Mouse (Mus musculus) spleen, postnatal 14 days (tissue): ENCODE data around the gene Vmn1r1.
"Not testable (repeated sequence)": the region's sequence is repeated elsewhere in the genome, so short reads cannot be mapped to it uniquely, and the experiment has no call there.

Source experiments
- DNase-seq, 2 experiments: peaks; one replicate each; pipeline ENCODE4 v3.0.0; 2021 to 2022; ENCODE audit warnings: low spot score in 2 of 2

Vmn1r1 gene

DNA sequence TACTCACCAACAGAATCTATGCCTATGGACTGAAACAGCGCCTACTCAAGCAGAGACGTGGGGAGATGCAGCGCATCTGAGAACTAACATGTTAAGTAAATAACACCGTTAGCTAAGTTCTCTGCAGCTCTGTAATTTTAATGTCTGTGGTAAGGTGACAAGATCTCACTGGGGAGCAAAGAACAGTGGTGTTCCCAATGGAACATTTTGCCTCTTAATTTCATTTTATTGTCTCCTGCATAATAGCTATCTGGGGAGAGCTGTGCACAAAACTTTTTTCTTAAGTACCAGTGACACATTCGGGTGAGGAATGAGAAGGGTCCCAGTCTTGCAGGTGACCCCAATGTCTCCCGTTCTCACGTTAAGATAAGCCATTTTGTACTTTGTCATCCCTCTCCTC, at the start of gene Vmn1r1:
TSS of gene Vmn1r1 (minus strand) at position 101 of the 400 bp plus-strand sequence.
- no peak for DNase-seq

DNA sequence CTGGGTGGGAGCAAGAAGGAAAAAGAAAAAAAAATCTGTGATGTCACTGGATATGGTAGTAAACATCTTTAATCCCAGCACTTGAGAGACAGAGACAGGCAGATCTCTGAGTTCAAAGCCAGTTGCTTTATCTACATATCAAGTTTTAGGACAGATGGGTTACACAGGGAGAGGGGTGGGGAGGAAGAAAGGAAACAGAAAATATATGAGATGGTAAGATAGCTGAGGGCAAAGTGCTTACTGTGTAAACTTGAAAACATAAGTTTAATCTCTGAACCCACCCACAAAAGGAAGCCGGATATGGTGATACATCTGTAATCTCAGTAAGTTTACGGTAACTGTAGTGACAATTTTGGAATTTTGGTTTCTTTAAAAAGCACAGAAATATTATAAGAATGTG, 46.0 kb upstream of the Vmn1r1 start:
- no peak for DNase-seq

- no peak for DNase-seq
These were observed 28.3 kb upstream of the Vmn1r1 start for GRCm38 (mm10) chr1:182192581-182192980.

GRCm38 (mm10) chr1:182191816-182192545, 27.7 kb upstream of the Vmn1r1 start:
- DNase-seq = no peak

GRCm38 (mm10) chr1:182191181-182191580, 26.9 kb upstream of the Vmn1r1 start:
- no peak for DNase-seq

GRCm38 (mm10) chr1:182189669-182190440, 25.6 kb upstream of the Vmn1r1 start:
- no peak for DNase-seq

DNA sequence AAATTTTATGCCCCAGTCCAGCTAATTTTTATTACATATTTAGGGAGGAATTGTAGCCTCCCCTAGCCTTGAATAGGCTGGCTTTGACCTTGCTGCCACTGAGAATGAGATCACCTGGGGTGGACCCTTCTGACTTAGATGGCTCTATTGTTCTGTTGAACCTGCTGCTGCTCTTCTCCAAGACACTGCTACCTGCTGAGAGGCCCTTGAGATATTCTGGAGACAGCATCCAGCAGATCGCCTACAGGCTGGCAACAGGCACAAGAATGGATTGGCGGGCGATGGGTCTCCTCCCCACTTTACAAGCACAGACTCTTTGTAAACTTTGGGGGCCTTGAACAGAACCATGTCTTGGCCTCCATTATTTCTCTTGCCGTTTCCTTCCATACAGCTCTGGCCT, 18.2 kb upstream of the Vmn1r1 start:
- DNase-seq = not testable (repeated sequence)

DNA sequence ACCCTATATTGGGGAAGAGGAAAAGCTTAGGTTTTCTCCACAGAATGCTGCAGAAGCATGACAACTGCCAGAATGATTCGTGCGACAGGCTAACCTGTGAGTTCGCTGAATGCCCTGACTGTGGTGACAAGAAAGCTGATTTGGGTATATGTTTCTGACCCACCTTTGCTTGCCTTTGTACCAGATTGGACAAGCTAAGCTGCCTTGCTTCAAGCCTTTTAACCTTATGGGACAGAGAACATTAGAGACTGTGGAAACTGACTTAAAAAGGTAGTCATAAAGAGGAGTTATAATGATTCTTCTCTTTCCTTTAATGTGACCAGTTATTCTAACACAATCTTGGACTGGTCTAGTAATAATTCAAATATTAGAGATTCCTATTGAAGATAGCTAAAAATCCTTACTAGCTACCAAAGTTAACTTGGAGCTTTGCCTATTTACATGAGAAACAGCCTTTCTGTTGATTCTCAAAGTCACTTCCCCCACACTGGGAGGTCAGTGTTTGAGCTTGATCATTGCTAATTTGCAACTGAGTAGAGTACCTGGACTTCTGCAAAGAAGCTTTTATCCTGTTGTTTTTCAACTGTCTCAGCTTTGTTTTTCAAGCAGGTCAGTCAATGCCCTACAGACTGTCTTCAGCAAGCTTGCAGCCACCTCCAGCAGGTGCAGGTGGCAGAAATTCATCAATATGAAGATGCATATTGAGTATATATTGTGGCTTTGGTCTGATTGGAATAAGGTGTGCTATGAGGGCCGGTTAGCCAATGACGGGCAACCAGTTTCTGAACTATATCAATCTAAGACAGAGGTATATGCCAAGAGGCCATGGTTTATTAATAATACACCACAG, 17.4 kb upstream of the Vmn1r1 start:
- DNase-seq = no peak

DNA sequence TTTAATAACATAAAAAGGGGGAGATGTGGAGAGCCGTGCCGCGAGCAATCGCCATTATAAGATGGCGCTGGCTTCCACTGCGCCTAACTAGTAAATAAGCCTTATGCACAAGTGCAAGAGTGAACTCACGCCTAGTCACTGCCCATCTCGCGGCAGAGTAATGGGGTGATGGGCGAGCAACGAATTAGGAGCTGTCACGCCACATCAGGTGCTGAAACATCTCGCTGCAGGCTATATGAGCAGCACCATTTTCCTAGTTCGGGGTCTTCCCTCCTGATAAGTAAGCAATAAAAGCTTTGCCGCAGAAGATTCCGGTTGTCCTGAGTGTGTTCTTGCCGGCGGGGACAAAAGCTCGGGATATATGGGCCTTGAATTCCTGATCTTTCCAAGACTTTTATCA, 12.7 kb upstream of the Vmn1r1 start:
- DNase-seq = not testable (repeated sequence)

GRCm38 (mm10) chr1:182170206-182170605, 5.9 kb upstream of the Vmn1r1 start:
- DNase-seq = not testable (repeated sequence)

DNA sequence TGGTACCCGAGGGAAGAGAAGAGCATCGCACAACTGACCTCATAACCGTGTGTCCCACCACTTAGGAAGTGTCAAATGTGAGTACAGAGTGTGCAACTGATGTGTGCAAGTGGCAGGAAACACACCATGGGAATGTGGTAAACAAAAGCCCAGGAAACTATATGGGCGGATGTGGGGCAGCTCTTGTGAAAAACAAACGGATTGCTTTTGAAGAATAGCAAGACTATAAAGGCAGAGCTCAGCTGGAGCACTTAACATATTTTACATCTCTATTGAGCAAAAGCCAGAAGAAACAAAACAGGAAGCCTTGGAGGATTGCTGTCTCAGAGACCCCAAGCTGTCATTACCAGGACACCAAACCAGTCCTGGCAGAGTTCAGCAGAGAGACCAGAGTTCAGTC, 1.3 kb downstream of the Vmn1r1 start:
- no peak for DNase-seq

DNA sequence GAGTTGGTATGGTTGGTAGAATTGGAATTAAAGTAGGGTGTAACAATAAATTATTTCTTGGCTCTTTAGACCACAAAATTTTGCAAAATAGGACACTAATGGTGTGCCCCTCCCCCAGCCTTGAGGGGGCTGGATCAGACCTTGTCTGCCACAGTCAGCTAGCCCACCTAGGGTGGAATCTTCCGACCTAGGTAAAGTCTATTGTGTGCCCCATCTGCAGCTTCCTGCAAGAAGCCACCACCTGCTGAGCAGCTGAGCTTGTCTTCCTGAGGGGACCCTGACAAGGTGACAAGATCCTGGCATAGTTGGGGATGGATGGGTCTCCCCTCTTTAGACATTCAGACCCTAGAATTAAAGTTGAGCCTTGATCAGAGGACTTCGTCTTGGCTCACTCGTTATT, 4.7 kb downstream of the Vmn1r1 start:
- no peak for DNase-seq

GRCm38 (mm10) chr1:182157734-182158133, 6.6 kb downstream of the Vmn1r1 start:
- no peak for DNase-seq

DNA sequence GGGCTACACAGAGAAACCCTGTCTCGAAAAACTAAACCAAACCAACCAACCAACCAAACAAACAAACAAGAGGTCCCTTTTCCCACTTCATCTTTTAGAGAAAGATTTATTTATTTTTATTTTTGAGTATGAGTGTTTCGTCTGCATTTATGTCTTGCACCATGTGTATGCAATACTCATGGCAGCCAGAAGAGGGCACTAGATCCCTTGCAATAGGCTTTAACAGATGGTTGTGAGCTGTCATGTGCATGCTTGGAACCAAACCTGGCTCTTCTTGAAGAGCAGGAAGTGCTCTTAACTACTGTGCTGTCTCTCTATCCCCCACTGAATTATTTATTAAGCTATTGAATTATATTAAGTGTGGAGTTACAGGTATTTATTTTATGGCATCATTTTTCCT, 14.3 kb downstream of the Vmn1r1 start:
- no peak for DNase-seq

GRCm38 (mm10) chr1:182148864-182149514, 15.3 kb downstream of the Vmn1r1 start:
- DNase-seq = no peak

DNA sequence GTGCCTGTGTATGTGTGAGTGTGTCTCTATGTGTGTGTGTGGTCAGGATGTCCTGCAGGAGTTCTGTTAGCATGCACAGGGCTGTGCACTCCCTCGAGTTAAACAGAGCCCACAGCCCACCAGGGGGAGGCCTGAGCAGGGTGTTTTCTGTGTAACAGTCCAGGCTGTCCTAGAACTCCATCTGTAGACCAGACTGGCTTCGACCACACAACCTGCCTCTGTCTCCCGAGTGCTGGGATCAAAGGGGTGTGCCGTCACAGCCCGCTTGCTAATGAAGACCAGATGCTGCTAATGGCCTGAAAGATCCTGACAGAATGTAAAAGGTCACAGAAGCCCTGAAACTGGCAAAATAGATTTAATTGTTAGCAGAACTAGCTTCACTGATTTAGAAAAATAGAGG, 18.7 kb downstream of the Vmn1r1 start:
- no peak for DNase-seq

GRCm38 (mm10) chr1:182143288-182143687, 21.0 kb downstream of the Vmn1r1 start:
- no peak for DNase-seq

DNA sequence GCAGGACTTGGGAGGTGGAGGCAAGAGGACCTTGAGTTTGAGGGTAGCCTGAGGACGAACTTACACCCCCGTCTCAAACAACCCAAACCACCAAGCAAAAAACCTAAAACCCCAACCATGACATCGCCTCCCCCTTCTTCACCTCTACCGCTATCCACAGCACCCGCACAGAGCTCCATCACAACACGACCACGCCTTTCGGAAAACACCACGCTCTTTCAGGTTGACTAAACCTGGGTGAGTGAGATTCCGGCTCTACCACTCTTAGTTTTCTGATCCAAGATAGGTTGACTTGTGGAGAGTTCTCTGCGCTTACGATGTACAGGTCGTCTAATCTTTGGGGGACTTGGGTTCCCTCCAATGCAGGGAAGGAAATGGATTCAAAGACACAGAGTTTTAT, 21.6 kb downstream of the Vmn1r1 start:
- DNase-seq = no peak

- DNase-seq = peak; percentile 47 to 69
These were observed 23.9 kb downstream of the Vmn1r1 start for GRCm38 (mm10) chr1:182140370-182140769.

GRCm38 (mm10) chr1:182139937-182140336, 24.3 kb downstream of the Vmn1r1 start:
- DNase-seq = no peak

GRCm38 (mm10) chr1:182138172-182138571, 26.1 kb downstream of the Vmn1r1 start:
- no peak for DNase-seq
